Mouse (Mus musculus) inflammation-experienced regulatory T-cells, adult 6 months (primary cell): ENCODE results near the gene Grpr. TPM values are rescaled to one million over a fixed set of nuclear protein-coding genes. Genes with fewer than 3 reads are reported as not detected.

Source experiments
- ATAC-seq: one replicate; pipeline ENCODE4 v1.8.0; 2017
- polyA plus RNA-seq, 3 experiments: library from polyadenylated mRNA; unstranded; fragments of 100-300 nt; shearing (Covaris generic); gene quantifications; one replicate each; pipeline ENCODE4 v1.2.1; 2017

The Grpr gene
- polyA plus RNA-seq, result not detected

DNA sequence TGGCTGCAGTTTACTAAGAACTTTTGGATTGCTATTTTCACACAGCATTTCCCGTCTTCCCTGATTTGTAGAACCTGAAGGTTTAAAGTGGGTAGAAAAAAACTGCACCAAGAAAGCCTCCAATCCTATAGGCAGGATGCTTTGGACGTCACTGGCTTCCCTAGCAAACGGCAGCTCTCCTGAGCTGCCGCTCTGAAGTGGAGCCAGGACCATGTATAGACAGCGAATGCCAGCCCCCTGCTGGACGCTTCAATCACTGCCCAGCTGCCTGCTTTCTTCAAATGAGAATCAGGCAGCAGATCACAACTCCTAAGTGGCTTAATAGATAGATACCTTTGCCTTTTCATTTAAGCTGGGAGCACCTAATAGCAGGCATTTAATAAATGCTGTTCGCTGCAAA, at the start of gene Grpr:
Gene Grpr (minus strand): TSS at position 12 of the 400 bp plus-strand sequence.
- peak; percentile 73 for ATAC-seq

DNA sequence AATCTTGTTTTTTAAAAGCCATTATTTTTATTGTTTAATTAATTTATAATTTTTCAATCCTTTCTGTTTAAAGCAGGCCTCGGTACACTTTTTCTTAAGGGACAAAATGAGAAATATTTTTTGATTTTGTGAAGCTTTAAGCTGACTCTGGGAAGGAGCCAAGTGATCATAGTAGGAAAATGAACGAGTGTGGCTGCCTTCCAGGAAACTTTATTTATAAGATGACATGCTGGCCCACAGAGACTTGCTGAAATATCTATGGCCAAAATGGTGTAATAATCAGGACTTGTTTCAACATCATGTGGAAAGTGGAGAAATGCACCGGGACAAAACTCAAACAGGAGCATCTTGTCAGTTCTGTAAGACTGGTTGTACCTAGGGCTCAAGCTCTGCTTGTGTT, 11.0 kb upstream of the Grpr start:
- no peak for ATAC-seq

DNA sequence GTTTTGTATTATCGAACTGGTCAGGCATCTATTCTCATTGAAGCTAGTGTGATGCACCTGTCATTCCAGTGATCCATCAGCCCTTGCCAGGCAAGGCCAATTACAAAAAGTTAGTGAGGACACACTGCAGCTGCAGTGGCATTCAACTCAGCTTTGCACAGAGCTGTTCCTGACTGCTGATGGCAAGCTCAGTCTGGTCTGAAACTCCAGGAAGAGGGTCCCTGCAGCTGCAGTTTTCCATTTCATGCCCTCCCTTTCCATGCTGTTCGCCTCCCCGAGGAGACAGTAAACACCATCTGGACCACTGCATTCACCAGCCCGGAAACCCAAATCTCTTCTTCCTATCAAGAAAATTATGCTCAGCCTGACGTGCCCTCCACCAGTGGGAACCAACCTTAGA, 2.4 kb downstream of the Grpr start:
- no peak for ATAC-seq

DNA sequence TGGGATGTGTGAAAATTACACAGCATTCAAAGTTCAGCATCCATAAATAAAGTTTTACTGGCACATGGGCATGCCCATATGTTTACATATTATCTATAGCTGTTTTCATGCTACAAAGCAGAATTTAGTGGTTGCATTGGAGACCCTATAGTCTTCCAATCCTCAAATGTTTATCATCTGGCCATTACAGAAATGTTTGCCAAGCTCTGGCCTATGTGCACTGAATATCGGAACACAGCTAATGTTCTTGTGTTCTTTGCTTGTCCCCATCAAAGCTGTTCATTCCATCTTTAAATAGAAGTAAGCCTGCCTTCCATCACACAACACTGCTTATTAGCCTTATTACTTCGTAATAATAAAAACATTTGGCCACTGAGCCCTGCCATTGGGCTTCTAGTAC, 16.6 kb downstream of the Grpr start:
- ATAC-seq, result no peak

DNA sequence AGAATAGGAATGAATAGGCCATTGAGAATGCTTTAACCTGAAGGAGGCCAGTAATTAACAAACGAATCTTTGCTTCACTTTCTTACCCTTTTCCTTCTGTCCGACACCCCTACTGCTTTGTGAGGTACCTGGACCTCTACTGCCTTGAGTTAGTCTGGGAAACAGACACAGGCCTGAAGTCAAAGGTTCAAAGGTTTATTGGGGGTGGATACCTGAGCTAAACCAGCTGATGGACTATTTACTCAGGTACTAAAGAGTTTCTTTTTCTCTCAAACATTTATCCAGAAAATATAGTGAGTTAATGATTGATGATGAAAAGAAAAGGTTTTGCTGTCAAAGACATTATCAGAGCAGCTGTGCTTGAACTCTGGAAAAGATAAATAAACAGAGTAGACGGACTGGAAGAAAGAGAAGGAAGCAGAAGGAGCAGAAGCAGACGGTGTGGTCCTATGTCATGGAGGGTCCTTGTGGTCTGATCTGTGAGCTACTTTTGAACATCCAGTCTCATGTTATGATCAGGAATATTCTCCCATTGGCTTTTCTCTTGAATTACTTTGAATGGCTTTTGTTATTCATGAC, 30.4 kb downstream of the Grpr start:
- ATAC-seq, result no peak

DNA sequence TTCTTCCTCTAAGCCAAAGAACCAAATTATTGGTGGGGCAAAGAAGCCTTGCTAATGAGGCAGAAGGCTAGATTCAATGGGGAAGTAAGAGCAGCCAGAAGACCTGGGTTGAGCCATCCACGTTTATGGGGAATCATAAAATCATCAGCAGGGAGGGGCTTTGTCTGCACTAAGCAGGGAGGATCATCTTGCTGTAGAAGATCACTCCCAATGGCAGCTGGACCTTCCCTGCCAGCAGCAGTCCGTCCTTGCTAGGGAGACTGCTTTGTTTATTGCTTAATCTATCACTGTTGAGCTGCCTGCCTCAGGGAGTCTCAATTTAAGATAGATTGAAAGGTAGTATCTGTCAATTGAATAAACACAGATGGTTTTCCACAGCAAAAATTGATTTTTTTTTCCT, 37.7 kb downstream of the Grpr start:
- ATAC-seq, result no peak

DNA sequence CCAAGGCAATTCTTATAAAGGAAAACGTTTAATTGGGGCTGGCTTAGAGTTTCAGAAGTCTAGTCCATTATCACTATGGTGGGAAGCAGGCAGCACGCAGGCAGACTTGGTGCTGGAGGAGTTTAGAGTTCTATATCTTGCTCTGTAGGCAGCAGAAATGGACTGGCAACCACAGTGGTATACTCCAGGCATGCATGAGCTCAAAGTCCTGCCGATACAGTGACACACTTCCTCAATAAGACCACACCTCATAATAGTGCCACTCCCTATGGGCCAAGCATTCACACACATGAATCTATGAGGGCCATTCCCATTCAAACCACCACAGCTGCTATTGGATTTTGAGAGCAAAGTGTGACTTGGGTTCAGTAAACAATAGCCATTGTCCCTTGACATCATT, 47.4 kb downstream of the Grpr start:
- ATAC-seq, result no peak

Other genes with a start within 250 kb of the Grpr start
- not detected for gene Rnf138rt1, start 211.7 kb upstream of the Grpr start, polyA plus RNA-seq